Mouse (Mus musculus) kidney, adult 9 months (tissue): ENCODE measurements around the gene Synj2.

Experiments
- DNase-seq: peaks from one replicate; pipeline ENCODE4 v3.0.0; 2022

Synj2 gene

DNA sequence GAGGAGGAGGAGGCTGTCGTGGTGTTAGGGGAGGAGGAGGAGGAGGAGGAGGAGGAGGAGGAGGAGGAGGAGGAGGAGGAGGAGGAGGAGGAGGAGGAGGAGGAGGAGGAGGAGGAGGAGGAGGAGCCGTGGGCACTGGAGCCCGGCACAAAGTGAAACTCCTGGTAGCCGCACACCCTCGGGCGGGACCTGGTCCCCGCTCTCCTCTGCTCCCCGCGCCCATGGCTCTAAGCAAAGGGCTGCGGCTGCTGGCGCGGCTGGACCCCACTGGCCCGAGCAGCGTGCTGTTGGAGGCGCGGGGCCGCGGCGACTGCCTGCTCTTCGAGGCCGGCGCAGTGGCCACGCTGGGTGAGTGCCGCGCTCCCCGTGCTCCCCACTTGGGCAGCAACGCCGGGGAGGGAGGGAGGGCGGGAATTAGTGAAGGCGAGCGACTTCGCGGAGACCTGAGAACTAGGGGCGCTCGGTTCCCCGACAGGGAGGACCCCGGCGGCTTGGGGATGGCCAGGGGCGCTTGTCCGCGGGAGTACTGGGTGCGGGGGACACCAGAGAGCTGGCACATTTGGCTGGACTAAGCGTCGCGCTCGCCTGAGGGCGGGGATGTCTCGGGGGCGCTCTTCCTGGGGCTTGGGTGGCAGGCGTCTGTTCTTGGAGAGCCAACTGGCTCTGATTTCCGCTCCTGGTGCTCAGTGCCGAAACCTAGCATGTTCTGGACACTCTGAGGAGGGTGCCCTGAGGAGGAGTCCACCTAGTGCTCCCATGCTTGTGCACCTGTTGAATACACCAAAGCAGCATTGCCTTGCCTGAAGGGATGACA is at the start of gene Synj2:
Synj2 (plus strand) TSS at position 51 of the 814 bp plus-strand sequence.
- peak; percentile 40 for DNase-seq

DNA sequence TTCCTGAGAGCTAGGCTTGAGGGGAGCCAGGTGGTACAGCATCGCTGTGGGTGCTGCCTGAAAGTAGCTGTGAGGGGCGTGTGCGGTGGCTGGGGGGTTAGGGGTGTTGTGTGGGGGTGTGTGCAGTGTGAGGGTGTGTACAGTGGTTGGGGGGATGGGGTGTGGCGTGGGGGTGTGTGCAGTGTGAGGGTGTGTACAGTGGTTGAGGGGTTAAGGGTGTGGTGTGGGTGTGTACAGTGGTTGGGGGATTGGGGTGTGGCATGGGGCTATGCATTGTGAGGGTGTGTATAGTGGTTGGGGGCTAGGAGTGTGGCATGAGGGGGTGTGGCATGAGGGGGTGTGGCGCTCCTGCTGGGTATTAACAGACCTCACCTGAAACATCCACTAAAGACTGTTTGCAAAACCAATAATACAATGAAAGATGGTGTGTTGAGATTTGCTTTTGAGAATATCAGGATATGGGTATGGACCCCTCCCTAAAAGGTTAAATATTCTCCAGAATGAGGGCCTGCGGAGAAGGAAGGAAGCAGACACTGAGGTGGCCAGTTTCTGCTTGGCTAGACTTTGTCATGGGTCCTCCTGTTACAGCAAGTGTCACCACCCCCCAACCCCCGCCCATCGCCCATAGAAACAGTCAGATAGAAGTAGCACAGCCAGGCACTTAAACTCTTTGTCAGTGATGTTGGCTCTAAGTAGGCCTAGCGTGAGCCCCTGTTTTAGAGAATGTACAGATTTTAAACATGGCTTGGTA is 49.0 kb upstream of the Synj2 start:
- no peak for DNase-seq

DNA sequence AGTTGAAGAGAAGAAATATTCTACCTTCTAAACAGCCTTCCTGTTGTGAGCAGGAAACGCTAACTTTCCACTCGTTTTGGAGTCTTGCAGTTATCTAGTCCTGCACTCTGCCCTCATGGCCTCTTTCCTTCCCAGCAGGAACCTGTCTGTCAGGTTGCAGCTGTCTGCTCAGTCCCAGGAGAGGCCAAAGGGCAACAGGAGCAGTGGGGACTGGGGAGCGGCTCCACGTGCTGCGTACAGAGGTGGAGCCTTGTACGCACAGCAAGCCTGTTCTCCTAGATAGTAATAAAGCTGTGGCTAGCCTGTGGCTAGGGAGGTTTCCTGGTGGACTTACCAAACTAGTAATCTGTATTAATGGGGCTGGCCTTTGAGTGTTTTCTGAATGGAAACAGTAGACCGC is 48.0 kb upstream of the Synj2 start:
- peak; percentile 87 for DNase-seq

DNA sequence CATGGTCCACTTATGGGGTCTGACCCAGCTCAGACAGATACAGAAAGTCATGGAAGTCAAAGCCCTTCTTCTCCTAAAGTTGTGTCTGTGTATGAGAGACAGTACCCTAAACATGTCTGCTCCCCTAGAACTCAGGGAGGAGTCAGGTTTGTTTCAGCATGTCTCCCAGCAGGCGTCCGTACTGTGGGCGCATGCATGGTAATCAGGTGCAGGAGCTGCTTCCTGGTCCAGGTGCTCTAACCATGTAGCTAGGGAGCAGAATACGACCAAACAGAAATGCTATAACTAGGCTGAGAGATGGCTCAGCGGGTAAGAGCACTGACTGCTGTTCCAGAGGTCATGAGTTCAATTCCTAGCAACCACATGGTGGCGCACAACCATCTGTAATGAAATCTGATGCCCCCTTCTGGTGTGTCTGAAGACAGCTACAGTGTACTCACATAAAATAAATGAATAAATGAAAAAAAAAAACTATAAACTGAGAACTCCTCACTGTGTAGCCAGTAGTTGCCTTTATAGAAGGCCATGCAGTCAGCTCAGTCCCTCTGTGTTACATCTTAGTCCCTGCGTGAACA is 47.4 kb upstream of the Synj2 start:
- no peak for DNase-seq

DNA sequence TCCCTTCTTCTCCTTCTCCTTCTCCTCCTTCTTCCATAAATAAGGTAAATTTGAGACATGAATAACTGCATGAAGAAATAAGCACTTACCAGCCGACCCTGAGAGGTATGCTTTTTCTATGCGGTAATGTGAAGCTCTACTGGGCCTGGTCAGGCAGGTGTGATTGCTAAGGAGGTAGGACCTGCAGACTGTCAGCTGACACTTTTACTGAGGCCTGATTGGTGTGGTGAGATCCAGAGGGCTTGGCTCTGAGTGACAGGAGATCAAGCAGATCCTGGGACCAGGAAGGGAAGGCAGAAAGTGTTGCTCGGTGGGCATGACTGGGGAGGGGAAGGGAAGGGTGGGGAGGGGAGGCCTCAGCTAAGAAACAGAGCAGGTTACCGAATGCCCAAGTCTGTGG is 45.0 kb upstream of the Synj2 start:
- DNase-seq = no peak

DNA sequence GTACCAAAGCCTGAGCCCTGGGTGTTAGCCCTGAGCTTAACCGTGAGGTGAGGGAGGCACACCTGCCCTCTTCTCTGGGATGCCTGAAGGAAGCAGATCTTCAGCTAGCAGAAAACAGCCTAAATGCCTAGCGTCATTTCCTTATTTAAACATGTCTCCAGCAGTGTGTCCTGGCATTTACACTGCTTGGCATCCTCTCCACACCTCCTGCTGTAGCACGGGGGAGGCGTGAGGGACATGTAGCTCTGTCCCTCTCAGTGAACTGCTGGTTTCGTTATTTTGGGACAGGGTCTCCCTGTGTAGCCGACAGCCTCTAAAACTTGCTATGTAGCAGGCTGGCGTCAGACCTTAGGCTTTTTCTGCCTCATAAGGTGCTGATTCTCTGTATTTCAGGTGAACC is 44.5 kb upstream of the Synj2 start:
- DNase-seq = no peak

DNA sequence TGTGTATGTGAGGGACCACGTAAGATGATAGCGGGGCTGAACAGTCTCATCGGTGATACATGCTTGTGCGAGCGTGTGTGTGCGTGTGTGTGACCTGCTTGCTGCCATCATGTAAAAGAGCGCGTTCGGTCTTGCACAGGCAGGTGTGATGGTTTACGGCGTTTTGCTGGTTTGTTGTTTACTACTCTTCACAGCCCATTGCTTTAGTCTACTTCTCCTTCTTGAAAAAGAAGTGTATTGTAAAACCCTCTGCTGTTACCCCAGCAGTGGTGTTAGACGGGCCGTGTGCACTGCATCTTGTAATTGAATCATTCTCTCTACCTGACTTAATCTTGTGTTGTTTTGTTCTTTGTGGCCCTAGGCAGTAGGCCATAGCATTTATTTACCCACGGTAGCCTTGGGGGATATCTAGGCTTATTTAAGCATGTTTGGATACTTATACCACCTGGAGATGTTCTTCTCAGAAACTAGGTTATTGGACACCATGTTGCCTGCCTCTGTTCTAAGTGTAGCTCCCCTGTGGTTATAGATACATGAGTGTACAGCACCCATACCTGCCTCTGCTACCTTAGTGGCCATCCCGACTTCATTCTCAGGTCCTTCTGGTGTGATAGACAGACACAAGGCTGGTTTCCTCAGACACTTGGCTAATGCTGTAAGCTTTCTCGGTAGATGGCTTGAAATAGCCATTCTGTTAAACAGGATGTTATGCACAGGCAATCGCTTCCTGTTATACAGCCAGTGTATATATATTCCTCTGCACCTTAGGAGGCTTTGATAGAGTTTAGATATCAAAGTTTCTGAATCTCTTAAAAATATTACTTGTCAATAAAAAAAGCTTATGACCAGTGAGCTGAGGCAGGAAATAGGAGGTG is 43.5 kb upstream of the Synj2 start:
- DNase-seq = no peak

DNA sequence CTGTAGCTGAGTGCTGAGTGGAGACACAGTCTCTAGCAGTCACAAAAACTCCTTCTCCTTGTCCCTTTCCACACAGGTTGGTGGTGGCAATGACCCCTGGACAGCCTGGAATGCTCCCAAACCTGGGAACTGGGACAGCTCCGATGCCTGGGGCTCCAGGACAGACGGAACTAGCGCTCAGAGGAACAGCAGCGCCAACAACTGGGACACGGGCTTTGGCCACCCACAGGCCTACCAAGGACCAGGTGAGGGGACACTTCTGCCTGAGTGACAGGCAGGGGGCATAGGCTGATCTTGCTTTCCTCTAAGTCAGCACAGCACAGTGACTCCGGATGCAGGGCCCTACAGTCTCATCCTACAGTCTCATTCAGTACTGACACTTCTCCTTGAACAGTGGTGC is 41.8 kb upstream of the Synj2 start:
- DNase-seq = no peak

DNA sequence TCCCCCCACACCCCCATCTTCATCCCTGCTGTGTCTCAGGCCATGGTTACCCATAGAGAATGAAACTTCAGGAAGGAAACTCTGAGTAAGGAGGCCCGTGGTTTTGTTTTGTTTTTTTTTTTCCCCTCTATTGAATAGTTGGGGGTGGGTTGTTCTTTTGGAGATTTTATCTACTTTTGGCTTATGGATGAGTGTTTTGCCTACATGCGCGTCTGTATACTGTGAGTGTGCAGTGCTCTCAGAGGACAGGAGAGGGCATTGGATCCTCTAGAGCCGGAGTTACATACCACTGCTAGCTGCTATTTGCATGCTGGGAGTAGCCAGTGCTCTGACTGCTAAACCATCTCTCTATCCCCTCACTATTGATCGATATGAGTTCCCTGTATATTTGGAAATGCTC is 39.7 kb upstream of the Synj2 start:
- no peak for DNase-seq

DNA sequence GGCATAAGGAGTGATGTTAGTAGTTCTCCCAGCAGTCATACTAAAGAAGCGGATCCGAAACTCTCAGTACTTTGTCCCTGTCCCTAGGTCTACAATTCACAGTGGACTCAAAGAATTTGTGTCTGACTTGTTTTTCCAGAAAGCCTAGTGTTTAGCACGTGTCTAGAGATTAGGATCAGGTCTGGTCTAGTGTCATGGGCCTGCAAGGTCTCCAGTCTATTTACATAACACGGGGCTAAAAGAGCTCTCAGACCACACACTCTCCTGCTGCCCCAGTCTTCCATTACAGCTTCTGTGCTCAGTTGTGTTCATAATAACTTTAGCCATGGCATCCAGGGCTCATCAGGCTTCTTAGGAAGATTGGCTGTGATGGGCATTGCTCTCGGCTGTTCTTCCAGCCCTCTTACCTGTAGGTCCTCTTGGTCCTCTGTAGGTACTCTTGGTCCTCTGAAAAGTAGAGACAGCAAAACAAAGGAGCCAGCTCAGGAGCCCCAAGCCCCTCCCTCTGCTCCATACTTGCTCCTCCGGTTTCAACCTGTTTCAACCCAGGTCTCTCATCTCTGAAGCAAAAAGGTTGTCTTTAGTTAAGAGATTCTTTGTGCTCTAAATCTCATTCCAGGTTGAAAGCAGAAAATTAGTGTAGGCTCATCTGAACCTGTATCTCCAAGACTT is 37.3 kb upstream of the Synj2 start:
- DNase-seq = no peak

DNA sequence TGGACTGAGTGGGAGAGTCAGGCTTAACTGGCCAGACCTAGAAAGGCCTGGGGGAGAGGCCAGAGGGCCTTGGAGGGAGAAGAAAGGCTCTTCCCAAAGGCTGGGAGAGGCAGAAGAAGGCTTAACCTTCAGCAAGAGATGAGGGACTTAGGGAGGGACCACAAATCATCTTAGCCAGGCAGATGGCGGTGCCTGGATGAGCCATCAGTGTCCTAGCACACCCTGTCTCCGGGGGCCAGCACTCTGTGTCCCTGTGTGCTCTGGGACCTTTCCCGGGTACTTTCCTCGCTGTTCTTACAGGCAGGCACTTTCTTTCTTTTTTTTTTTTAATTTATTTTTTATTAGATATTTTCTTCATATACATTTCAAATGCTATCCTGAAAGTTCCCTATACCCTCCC is 31.4 kb upstream of the Synj2 start:
- no peak for DNase-seq

DNA sequence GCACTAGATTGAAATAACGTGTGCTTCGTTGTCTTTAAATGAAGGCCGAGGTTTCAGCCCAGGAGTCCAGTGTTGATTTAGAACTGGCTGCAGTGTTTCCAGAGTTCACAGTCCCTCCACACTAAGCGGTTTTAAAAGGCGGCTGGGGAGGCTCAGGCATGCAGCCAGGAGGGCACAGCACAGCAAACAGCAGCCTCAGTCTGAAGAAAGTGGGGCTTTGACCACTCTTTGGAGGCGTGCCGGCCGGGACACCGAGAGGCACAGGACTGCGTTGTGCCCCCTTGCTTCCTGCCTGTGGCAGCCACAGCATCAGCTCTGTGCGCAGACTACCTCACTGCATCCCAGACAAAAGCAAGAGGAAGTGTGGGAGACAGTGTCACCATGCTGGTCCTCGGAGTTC is 29.5 kb upstream of the Synj2 start:
- DNase-seq = no peak

DNA sequence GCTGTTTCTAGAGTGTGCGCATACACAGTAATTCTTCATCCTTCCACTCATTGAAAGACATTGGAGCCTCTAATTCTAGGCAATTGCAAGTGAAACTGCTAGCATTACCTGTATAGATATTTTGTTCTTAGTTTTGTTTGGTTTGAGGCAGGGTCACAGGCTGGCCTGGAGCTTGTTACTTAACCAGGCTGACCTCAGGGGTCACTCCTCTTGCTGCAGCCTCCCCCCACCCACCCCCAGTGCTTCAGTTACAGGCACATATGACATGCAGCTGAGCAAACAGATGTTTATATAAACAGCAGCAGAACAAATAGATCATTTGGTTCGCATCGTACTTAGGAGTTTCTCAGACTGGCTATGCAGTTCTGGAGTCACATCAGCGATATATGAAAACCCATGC is 28.3 kb upstream of the Synj2 start:
- DNase-seq = no peak

DNA sequence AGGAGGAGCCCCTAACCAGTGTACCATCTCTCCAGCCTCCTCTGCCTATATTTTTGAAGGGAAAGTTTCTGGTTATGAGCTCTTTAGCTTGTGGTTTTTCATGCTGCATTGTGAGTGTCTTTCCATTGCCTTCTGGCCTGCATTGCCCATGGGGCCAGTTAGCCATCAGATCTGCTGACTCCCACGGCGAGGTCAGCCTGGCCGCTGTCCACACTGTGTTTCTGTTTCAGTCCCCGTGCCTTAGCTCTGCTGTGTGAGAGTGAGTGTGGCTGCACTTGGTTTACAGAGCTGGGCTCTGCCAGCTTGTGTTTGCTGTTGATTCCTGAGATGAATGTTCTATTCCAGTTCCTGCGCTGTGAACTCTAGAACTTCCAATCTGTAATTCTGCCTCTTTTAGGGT is 26.9 kb upstream of the Synj2 start:
- DNase-seq = no peak

DNA sequence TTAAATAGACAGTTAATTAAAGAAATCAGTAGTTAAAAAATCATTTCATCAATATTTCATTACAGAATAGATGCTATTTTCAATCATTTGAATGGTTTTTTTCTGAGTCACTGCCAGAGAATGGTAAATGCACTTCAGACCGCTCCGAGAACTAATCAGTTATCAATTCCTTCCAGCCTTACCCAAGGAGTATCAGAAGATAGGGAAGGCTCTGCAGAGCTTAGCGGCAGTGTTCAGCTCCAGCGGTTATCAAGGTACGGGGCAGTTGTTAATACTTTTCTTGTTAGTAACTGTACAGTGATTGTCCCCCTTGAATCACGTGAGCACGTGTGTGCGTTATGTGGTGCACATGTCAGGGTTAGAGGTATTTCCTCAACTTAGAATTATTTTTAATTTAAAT is 19.1 kb upstream of the Synj2 start:
- DNase-seq = no peak

DNA sequence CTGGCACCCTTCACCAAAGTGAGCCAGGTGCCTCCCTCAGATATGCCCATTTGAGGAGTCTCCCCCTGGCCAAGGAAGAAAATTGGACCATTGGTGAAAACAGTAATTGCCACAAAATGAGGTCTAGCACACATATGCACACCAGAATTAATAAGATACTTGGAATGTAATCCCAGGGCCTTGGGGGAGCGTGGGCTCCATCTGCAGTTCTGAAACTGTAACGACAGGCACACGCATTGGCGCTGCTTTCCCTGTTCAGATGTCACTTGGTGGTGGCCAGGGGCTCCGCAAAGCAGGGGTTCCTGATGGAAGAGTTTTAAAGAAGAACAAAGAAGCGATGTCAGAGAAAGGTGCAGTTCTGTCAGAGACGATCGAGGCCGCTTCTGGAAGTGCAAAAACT is 17.8 kb upstream of the Synj2 start:
- DNase-seq = no peak

DNA sequence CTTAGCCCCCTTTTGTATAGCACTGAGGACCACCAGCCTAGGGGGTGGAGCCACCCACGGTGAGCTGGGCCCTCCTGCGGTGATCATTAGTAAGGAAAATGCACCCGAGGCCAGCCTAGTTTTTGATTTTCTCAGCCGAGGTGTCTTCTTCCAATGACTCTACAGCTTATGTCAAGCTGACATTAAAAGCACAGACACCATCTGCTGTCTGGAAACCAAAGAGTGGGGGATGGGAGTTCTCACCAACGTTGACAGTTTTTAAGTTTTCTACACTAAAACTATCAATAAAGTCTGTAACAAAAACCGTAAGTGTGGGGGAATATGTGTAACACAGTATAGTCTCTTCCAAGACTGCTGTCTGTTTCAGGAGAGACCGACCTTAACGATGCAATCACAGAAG is 16.8 kb upstream of the Synj2 start:
- DNase-seq = no peak

DNA sequence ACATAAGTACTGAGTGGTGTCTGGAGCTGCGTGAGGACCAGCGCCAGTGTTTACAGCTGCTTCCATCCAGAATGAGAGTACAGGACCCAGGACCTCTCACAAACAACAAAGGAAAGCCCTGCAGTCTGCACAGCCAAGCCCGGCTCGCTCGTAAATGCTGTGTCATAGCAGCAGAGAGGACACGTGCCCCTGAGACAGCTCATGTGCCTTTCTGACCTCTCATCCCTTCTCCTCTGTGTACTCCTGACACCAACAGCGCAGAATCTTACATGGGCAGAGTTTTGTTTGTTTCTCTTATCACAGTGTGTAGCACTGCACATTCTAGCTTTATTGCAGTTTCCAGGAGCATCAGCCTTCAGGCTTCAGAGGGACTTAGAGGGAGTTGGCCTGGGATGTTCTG is 14.4 kb upstream of the Synj2 start:
- no peak for DNase-seq

DNA sequence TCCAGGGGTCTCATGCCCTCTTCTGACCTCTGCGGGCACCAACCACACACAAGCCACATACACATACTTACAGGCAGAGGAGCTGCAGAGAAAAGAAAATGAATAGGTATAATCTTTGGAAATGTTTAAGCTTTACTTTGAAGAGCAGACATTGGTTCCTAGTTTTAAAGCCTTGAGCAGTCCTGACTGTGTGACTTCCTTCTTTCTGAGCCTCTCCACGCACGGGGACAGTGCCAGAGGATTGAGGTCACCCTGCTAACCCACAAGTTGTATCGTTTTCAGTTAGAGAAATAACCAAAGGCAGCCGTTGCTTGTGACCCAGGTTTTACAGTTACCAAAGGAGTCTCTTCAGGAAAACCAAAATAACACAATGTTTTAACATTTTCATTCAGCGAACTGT is 12.0 kb upstream of the Synj2 start:
- DNase-seq = no peak

DNA sequence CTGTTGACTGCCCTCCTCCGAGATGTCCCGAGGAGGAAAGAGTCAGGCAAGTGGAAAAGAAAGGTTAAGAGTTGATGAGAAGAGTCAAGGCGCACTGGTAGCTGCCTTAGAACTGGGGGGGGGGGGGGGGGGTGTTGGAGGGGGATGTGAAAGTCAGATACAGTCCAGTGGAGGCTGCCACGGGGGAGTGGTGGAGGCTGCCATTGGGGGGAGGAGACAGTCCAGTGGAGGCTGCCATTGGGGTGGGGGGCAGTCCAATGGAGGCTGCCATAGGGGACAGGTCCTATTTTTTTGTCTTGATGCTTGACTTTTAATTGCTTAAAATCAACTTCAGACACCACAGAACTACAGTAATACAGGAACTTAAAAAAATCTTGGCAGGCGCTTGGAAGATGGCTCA is 8.9 kb upstream of the Synj2 start:
- DNase-seq = no peak

DNA sequence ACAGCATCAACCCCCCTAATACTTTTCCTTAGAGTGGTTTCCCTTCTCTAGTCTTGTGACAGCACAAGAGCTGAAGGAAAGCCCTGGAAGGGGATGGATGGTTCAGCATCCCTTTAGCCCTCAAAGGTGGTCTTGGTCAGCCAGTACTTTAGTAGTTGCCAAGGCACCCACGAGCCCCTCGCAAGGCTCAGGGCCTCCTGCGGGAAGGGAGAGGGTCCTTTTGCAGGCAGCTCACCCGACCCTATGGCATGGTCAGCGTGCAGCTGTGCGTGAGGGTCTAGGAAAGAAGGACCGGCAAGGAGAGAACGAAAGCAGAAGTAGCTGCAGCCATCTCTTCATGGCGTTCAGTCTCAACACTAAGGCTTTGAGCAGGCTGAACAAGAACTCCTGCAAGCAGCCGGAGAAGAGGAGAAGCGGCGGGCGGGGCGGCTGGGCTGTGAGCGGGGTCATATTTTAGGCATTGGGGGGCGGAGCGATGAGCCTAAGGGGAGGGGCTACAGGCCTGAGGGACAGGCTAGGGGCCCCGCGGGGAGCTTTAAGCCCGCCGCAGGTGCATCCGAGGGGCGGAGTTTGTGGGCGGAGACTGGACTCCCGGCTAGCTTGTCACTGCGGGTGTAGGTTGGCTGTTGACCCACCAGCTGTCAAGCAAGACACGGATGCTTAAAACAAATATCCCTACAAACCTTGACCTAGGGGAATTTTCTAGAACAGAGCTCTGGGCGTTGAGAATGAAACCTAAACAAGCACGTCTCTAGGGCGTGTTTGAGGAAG is 6.3 kb upstream of the Synj2 start:
- DNase-seq = peak; percentile 82

DNA sequence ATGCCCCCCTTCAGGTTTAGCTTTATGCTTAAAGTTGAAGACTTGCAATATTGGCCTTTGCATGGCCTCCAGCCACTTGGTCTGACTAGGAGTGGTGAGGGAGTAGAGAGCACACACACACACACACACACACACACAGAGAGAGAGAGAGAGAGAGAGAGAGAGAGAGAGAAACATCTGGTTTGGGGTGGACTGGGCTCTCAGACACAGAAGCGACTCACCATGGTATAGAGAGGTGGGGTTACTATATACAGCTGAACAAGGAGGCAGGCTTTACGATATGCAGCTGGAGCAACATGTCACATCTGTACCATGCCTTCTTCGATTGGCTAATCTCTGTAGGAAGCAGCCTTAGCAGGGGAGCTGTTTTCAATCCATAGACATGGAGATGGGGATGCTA is 5.4 kb upstream of the Synj2 start:
- no peak for DNase-seq
